Mouse (Mus musculus): ENCODE measurements around the gene Arl13b.

- TF ChIP-seq GATA1 (IDR thresholded peaks at IDR 0.05; ENCODE audit: low read length) (no peak), TAL1 (IDR thresholded peaks at IDR 0.05; ENCODE audit: low read length) (no peak)
These were observed 11.2 kb upstream of the Arl13b start for GRCm38 (mm10) chr16:62858018-62858417.
